Mouse (Mus musculus) layer of hippocampus, adult 11-12 months (tissue): ENCODE results near the gene Apoe.

Experiments used
- DNase-seq: peaks from one replicate; pipeline ENCODE4 v3.0.0; 2022; ENCODE audit warnings: low spot score

Gene Apoe

GRCm38 (mm10) chr7:19716055-19716682 lies 17.2 kb upstream of the Apoe start:
- no peak for DNase-seq

- peak; percentile 100 for DNase-seq
These were observed 16.5 kb upstream of the Apoe start, which contains the start of gene Tomm40 for GRCm38 (mm10) chr7:19715239-19716054. Gene Tomm40 (minus strand): TSS chr7:19715438.

- no peak for DNase-seq
These were observed 15.8 kb upstream of the Apoe start for GRCm38 (mm10) chr7:19714836-19715235.

GRCm38 (mm10) chr7:19713598-19713997 lies 14.6 kb upstream of the Apoe start:
- no peak for DNase-seq

GRCm38 (mm10) chr7:19713196-19713595 lies 14.2 kb upstream of the Apoe start:
- no peak for DNase-seq

DNA sequence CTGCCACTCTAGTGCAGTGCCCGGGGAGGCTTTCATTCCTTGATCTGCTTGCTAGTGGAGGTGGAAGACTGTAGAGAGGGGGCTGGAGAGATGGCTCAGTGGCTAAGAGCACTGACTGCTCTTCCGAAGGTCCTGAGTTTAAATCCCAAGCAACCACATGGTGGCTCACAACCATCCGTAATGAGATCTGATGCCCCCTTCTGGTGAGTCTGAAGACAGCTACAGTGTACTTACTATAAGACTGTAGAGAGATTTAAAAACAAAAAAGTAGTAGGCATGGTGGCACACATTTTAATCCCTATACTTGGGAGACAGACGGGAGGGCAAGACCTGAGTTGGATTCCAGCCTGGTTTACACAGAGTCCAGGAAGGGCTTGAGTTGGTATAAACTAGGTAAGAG lies 13.4 kb upstream of the Apoe start:
- DNase-seq = no peak

GRCm38 (mm10) chr7:19710650-19711049 lies 11.7 kb upstream of the Apoe start:
- DNase-seq = no peak

GRCm38 (mm10) chr7:19705271-19705670 lies 6.3 kb upstream of the Apoe start:
- no peak for DNase-seq

DNA sequence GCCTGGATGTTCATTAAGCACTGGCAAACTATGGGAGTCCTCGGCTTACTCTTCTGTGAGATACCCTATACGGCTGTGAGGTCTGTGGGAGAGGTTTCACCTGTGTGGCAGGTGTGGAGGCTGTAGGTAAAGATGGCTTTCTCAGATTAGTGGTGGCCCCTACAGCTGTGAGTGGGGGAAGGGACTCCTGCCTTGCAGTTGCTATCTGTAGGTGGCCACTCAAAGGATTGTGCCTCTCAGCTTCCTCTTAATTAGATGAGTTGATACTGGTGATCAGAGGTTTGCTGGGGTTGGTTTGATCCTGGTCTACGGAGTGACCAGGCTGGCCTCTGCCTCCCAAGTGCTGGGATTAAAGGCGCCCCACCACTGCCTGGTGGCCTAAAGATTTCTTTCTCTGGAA lies 5.5 kb upstream of the Apoe start:
- DNase-seq = no peak

DNA sequence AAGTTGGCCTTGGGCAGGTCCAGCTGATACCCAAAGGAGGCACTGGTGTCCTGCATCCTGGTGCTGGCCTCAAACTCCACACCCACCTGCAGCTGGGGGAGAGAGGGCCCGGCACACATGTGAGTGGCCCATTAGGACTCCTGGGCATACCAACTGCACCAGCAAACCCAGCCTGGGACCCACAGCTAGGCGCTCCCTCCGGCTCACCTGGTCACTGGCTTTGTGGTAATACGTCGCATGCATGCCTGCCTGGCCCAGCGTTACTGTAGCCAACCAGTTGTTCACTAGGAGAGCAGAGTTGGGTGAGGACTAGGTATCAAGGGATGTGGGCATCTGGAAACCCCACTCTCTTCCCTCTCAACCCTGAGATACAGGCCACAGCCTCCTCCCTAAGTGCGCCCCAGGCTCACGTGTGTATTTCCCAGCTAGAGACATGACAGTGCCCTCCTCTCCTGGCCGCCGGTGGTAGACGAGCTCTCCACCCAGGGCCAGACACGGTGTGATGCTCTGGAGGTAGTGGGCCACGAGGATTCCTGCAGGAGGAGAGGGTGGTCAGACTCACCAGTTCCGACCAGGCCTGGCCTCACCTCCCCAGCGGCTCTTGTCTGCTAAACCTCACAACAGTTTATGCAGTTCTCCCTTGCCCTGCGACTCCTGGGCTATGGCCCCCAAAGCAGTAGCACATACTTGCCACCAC lies 4.0 kb upstream of the Apoe start:
- DNase-seq = no peak

DNA sequence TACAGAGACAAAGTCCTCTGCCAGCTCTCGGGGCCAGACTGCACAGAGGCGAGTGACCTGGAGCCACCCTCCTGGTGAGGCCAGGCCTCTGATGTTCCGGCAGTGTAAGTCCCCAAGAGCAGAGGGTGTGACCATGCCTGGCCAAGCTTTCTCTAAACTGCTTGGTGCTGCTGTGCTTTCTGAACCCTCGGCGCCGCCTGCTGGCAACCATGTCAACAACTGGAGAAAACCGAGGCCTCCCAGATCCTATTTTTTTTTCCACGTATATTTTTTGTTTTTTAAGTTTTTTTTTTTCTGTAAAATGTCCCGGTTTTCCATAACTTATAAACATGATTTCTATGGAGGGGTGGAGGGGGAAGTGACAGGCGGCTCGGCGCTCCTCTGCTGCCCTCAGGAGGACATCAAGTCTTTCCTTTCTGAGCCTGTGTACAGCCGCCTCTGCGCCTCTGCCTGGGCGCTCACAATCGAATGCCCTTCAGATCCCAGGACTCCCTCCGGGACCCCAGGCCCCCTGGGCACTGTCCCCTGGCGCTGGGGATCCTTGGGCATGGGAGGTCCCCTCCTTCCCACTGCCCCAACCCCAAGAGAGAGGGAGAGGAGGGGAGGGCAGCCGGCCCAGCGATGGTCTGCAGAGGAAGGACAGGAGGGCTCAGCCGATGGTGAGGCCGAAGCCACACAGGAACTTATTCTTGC lies 2.2 kb upstream of the Apoe start:
- DNase-seq = peak; percentile 84

- no peak for DNase-seq
These were observed 1.5 kb upstream of the Apoe start for GRCm38 (mm10) chr7:19700299-19701068.

GRCm38 (mm10) chr7:19699827-19700148 lies 800 bp upstream of the Apoe start:
- DNase-seq = no peak

GRCm38 (mm10) chr7:19697949-19698906 lies 760 bp downstream of the Apoe start:
- DNase-seq = no peak

DNA sequence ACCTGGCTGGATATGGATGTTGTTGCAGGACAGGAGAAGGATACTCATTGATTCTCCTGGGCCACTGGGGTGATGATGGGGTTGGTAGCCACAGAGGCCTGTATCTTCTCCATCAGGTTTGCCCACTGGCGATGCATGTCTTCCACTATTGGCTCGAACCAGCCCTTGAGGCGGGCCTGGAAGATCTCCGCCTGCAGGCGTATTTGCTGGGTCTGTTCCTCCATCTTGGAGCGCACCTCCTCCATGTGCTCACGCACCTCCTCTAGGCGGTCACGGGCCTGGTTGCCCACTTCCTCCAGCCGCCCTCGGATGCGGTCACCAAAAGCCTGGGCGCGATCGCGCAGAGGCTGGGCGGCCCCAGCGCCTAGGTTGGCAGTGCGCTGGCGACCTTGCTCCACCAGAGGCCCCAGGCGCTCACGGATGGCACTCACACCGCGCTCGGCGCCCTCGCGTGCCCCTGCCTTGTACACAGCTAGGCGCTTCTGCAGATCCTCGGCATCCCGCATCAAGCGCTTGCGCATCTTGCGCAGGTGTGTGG lies 2.6 kb downstream of the Apoe start:
- DNase-seq = no peak

GRCm38 (mm10) chr7:19695881-19696280 lies 3.1 kb downstream of the Apoe start:
- no peak for DNase-seq

- DNase-seq = no peak
These were observed 3.8 kb downstream of the Apoe start for GRCm38 (mm10) chr7:19695213-19695594.

DNA sequence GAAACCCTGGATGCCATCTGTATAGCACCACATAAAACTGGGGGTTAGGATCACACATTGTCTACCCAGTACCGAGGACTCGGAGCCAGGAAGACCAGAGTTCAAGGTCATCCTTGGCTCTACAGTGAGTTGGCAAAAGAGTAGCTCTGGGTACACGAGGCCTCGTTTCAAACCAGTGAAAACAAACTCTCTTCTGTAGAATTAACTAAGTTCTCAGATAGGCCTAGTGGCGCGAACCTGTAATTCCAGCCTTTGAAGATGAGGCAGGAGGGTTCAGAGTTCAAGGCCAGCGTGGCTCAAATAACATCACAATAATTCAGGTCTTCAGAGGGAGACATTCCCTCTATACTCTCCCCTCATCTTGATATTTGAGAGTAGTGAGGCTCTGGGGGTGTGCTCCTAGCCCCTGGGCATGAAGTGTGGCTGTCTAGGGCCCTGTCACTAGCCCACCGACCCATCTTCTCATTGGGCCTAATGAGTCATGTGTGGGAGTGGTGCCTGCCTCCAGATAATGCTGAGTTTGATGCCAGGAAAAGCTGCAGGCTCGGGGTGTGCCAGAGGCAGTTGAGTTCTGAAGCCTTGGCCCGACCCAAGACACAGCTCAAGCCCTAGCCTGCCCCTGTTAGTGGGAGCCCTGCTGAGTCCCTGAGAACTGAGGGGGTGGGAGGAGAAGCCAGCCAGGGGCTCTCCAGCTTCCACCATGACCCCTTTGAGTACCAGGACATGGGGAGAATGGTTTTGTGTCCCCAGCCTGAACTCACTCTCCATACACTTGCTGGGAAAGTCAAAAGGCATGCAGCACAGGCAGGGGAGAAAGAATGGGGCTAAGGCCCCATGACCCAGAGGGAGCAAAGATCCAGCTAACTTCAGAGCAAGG lies 4.4 kb downstream of the Apoe start:
- no peak for DNase-seq

DNA sequence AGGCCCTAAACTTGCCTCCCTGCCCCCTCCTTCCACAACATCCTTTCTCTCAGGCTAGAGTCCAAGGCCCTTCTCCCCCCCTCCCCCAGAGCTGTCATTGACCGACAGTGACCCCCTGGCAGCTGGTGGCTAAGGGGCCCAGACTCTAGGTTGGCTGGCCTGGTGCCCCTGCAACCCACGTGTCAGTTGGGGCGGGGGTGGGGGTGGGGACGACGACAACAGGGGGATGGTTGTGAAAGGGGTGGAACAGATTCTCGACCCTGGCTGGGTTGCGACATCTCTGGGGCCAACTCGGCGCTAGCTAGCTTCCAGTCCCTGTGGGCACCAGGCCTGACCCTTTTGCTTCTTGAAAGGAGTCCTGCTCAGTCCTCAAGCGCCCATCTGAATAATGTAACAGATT lies 5.6 kb downstream of the Apoe start:
- peak; percentile 71 for DNase-seq
